Mouse (Mus musculus) ES-E14 (cell line): Measurements from ENCODE around the gene Ctu2. TPM values are rescaled to one million over a fixed set of nuclear protein-coding genes. Genes with fewer than 3 reads are reported as not detected.
A peak's percentile ranks its signal among the peaks of the same experiment; 100 is the strongest.

Experiments used
- DNase-seq: peaks from one replicate; pipeline ENCODE4 v3.0.0-alpha.2; 2013; ENCODE audit warnings: low read depth, low spot score
- H3K27ac ChIP-seq: 2 replicates; pipeline ENCODE4 v1.5.1; 2012; ENCODE audit warnings: low read depth, mild to moderate bottlenecking, low read length, moderate library complexity, mixed read lengths; ENCODE audit not compliant: poor library complexity, insufficient read depth, severe bottlenecking
- H3K36me3 ChIP-seq: 2 replicates; pipeline ENCODE4 v1.6.1; 2012; ENCODE audit warnings: mild to moderate bottlenecking, low read length, moderate library complexity, mixed read lengths; ENCODE audit not compliant: control insufficient read depth, poor library complexity, insufficient read depth, severe bottlenecking
- H3K4me1 ChIP-seq, 2 experiments: fragments of 150-350 bp in 1 of 2; sonication (generic) in 1 of 2; 2 replicates each; pipeline ENCODE4 v1.6.1; 2012; ENCODE audit warnings: low read length in 2 of 2, mild to moderate bottlenecking in 1 of 2, mixed read lengths in 1 of 2; ENCODE audit not compliant: control insufficient read depth in 2 of 2, insufficient read depth in 2 of 2, poor library complexity in 1 of 2
- H3K4me3 ChIP-seq, 2 experiments: fragments of 150-350 bp in 1 of 2; sonication (generic) in 1 of 2; 2 replicates each; pipeline ENCODE4 v1.5.1; 2012; ENCODE audit warnings: low read length in 2 of 2, low read depth in 1 of 2, mild to moderate bottlenecking in 1 of 2, mixed read lengths in 1 of 2; ENCODE audit not compliant: insufficient read depth in 1 of 2, poor library complexity in 1 of 2, severe bottlenecking in 1 of 2
- H3K9ac ChIP-seq: 2 replicates; pipeline ENCODE4 v1.6.1; 2012; ENCODE audit warnings: low read depth, mild to moderate bottlenecking, low read length, mixed read lengths; ENCODE audit not compliant: poor library complexity, insufficient read depth, severe bottlenecking
- H3K9me3 ChIP-seq: fragments of 150-350 bp; sonication (generic); 2 replicates; pipeline ENCODE4 v1.6.1; 2012; ENCODE audit warnings: low read depth, mild to moderate bottlenecking, low read length; ENCODE audit not compliant: control insufficient read depth, insufficient read depth
- CHD2 ChIP-seq: IDR thresholded peaks from 2 replicates; pipeline ENCODE4 v1.6.1; 2014; ENCODE audit warnings: mild to moderate bottlenecking, low read depth, low read length, inconsistent platforms
- HCFC1 ChIP-seq: IDR thresholded peaks from 2 replicates; pipeline ENCODE4 v1.6.1; 2012; ENCODE audit warnings: low read length, inconsistent platforms, borderline replicate concordance; ENCODE audit not compliant: insufficient read depth
- MAFK ChIP-seq: IDR thresholded peaks from 2 replicates; pipeline ENCODE4 v1.6.1; 2014; ENCODE audit warnings: mild to moderate bottlenecking, low read depth, low read length, inconsistent platforms; ENCODE audit not compliant: insufficient read depth
- ZC3H11A ChIP-seq: IDR thresholded peaks from 2 replicates; pipeline ENCODE4 v1.6.1; 2012; ENCODE audit warnings: low read depth, mild to moderate bottlenecking, inconsistent platforms, low read length, borderline replicate concordance
- ZNF384 ChIP-seq: IDR thresholded peaks from 2 replicates; pipeline ENCODE4 v1.6.1; 2012; ENCODE audit warnings: low read depth, low read length, inconsistent platforms
- in situ Hi-C, 2 experiments: fragments of 600-800 bp; cut with MboI; formaldehyde crosslinking; loops; one replicate each; pipeline ENCODE4 v1.15.1; 2025; ENCODE audit warnings: low sequenced_read_pairs in 2 of 2, inconsistent platforms in 1 of 2; ENCODE audit not compliant: unreplicated experiment in 2 of 2
- total RNA-seq: library from RNA; depleted of rRNA; stranded (reverse); fragments of 300-350 nt; gene quantifications from 2 replicates; pipeline ENCODE4 v1.2.3, GENCODE M21; 2012

Ctu2 gene
- total RNA-seq, 1 experiment, result 79.8 TPM

DNA sequence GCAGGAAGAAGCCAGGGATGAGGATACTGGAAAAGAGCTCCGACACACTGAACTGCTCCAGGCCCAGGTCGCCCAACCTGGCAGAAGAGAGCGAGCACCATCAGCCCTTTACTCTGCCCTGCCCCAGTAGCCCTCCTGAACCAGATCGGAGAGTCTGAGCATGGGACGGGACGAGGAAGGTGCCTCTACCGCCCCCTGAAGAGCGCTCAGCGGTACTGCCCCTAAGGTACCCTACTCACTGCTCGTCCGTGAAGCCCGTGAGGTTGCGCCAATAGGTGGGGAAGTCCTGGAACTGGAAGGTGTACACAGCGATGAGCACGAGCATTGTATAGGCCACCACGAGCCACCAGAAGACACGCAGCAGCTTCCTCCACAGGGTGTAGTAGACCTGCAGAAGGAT, 22.0 kb downstream of the Ctu2 start:
- Histone ChIP-seq H3K36me3 (peaks cover 71% of the 10 kb centered on the region), H3K27ac (no peak overlapping the region; the same call in 1 of the 2 replicates)
- in situ Hi-C loops, result no loop called here

DNA sequence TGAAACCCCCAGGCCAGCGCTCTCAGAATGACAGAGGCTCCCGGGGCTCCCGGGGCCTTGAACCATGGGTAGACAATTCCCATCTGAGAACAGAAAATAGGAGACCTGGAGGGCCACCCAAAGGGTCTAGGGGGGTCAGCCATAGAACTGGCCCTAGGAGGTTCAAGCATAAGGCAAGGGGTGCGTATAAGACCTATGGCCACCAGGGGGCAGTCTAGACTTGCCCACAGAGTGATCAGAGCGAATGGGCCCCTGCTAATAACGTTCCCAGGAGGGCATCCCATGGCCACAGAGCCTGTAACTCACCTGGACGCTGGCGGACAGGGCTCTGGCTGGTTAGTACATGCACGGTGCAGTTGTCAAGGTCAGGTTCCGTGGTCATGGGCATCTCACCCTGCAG, 24.9 kb downstream of the Ctu2 start:
- no peak overlapping the region for H3K27ac ChIP-seq
- TF ChIP-seq HCFC1 (0 out of 2 replicates have a peak, but pooled peaks have one; percentile 27), ZNF384 (no peak), ZC3H11A (peak; percentile 86; the same call in 1 of the 2 replicates)
- no peak overlapping the region for H3K4me3 ChIP-seq
- peaks cover 57% of the 10 kb centered on the region for H3K36me3 ChIP-seq
- no peak overlapping the region for H3K9ac ChIP-seq
- in situ Hi-C loops, result no loop called here
- peak; percentile 63 for DNase-seq
- no peaks in the 10 kb centered on the region for H3K9me3 ChIP-seq
- peaks cover 2 to 15% of the 10 kb centered on the region in 2 experiments; a peak in 1 of 4 replicates for H3K4me1 ChIP-seq

More for the DNA sequence above, 22.0 kb downstream of the Ctu2 start:
- Histone ChIP-seq H3K4me1 (peaks cover 2 to 8% of the 10 kb centered on the region in 2 experiments; a peak in 1 of 4 replicates), H3K9me3 (no peaks in the 10 kb centered on the region), H3K9ac (no peak overlapping the region), H3K4me3 (peak overlapping the region in 1 of 2 experiments; percentile 1; a peak in 1 of 4 replicates)
- TF ChIP-seq HCFC1, result no peak
- TF ChIP-seq ZNF384, result no peak
- TF ChIP-seq ZC3H11A, result no peak
- TF ChIP-seq CHD2, result no peak
- TF ChIP-seq MAFK, result no peak
- DNase-seq, result peak; percentile 58

GRCm38 (mm10) chr8:122511552-122511951, 35.6 kb downstream of the Ctu2 start:
- H3K4me1 ChIP-seq, result peaks cover 3 to 12% of the 10 kb centered on the region in 2 experiments; a peak in 2 of 4 replicates
- no peak for TF ChIP-seq HCFC1
- TF ChIP-seq CHD2, result no peak
- no peak for TF ChIP-seq ZC3H11A
- TF ChIP-seq MAFK, result no peak
- no peak for TF ChIP-seq ZNF384
- H3K9me3 ChIP-seq, result no peaks in the 10 kb centered on the region
- H3K4me3 ChIP-seq, result no peak overlapping the region
- no peak overlapping the region for H3K27ac ChIP-seq
- DNase-seq, result no peak
- in situ Hi-C loops, result no loop called here
- H3K36me3 ChIP-seq, result peaks cover 14% of the 10 kb centered on the region; the same call in 1 of the 2 replicates
- no peak overlapping the region for H3K9ac ChIP-seq

DNA sequence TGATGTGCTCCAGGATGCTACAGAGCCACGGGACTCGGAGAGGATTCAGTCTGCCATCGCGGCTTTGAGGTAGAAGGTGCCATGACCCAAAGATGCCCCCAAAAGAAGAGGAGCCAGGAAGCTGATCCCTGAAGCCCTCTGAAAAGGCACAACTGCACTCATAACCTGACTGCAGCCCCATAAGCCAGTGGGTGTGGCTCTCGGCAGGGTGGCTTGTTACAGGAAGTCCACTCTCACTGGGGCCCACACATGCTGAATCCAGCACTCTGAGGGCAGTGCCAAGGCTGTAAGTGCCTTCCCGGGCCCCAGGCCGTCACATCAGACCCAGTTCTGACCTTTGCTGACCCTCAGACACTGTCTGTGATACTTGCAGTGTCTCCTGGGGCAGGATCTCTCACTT, 36.4 kb downstream of the Ctu2 start:
- Histone ChIP-seq H3K4me1 (peaks cover 4 to 19% of the 10 kb centered on the region in 2 experiments; a peak in 3 of 4 replicates), H3K36me3 (peaks cover 14% of the 10 kb centered on the region; the same call in 1 of the 2 replicates), H3K4me3 (no peak overlapping the region), H3K9me3 (no peaks in the 10 kb centered on the region), H3K27ac (no peak overlapping the region), H3K9ac (no peak overlapping the region)
- in situ Hi-C loops, result no loop called here
- no peak for DNase-seq
- TF ChIP-seq HCFC1, result no peak
- TF ChIP-seq CHD2, result no peak
- TF ChIP-seq MAFK, result no peak
- no peak for TF ChIP-seq ZNF384
- TF ChIP-seq ZC3H11A, result no peak

- Histone ChIP-seq H3K4me3 (no peak overlapping the region), H3K27ac (no peak overlapping the region), H3K36me3 (peaks cover 7% of the 10 kb centered on the region; the same call in 1 of the 2 replicates), H3K9ac (no peak overlapping the region), H3K9me3 (no peaks in the 10 kb centered on the region), H3K4me1 (peaks cover 9 to 41% of the 10 kb centered on the region in 2 experiments; a peak in 3 of 4 replicates)
- no peak for DNase-seq
- in situ Hi-C loops, result no loop called here
- TF ChIP-seq MAFK (no peak), ZC3H11A (no peak), ZNF384 (no peak), CHD2 (no peak), HCFC1 (no peak)
These were observed 39.8 kb downstream of the Ctu2 start for GRCm38 (mm10) chr8:122515699-122516098.
